Mouse (Mus musculus): ENCODE results near the gene Atf1. TPM values are rescaled to one million over a fixed set of nuclear protein-coding genes. Genes with fewer than 3 reads are reported as not detected.

Atf1 gene
- 89.0 TPM for polyA plus RNA-seq (2014; fragmentation: Illumina TruSeq; extraction: RNeasy Lipid Tissue Mini Kit (QIAGEN cat#74804); ENCODE audit: low read depth, low replicate concordance)

GRCm38 (mm10) chr15:100227663-100228534 is at the start of gene Atf1:
TSS of gene Atf1 (plus strand) at chr15:100227819.

GRCm38 (mm10) chr15:100280626-100281025 is 53.0 kb downstream of the Atf1 start, which contains the start of gene Tmprss12:
TSS of gene Tmprss12 (plus strand) at chr15:100280837.

GRCm38 (mm10) chr15:100304019-100304991 is 76.7 kb downstream of the Atf1 start, which contains the start of gene Mettl7a1:
TSS of gene Mettl7a1 (plus strand) at chr15:100304140.

Other genes with a start within 250 kb of the Atf1 start
- 7.4 TPM for gene Dip2b, start 189.2 kb upstream of the Atf1 start, polyA plus RNA-seq (2014; fragmentation: Illumina TruSeq; extraction: RNeasy Lipid Tissue Mini Kit (QIAGEN cat#74804); ENCODE audit: low read depth, low replicate concordance)
- gene Tmprss12, start 53.0 kb downstream of the Atf1 start, polyA plus RNA-seq (2014; fragmentation: Illumina TruSeq; extraction: RNeasy Lipid Tissue Mini Kit (QIAGEN cat#74804); ENCODE audit: low read depth, low replicate concordance) = 0.88 TPM
- 253 TPM for gene Mettl7a1, start 76.3 kb downstream of the Atf1 start, polyA plus RNA-seq (2014; fragmentation: Illumina TruSeq; extraction: RNeasy Lipid Tissue Mini Kit (QIAGEN cat#74804); ENCODE audit: low read depth, low replicate concordance)
- gene Mettl7a3, start 107.1 kb downstream of the Atf1 start, polyA plus RNA-seq (2014; fragmentation: Illumina TruSeq; extraction: RNeasy Lipid Tissue Mini Kit (QIAGEN cat#74804); ENCODE audit: low read depth, low replicate concordance) = 3.3 TPM
- 2.1 TPM for gene Methig1, start 125.3 kb downstream of the Atf1 start, polyA plus RNA-seq (2014; fragmentation: Illumina TruSeq; extraction: RNeasy Lipid Tissue Mini Kit (QIAGEN cat#74804); ENCODE audit: low read depth, low replicate concordance)
- gene Mettl7a2, start 125.4 kb downstream of the Atf1 start, polyA plus RNA-seq (2014; fragmentation: Illumina TruSeq; extraction: RNeasy Lipid Tissue Mini Kit (QIAGEN cat#74804); ENCODE audit: low read depth, low replicate concordance) = 33.1 TPM
- gene Higd1c, start 136.7 kb downstream of the Atf1 start, polyA plus RNA-seq (2014; fragmentation: Illumina TruSeq; extraction: RNeasy Lipid Tissue Mini Kit (QIAGEN cat#74804); ENCODE audit: low read depth, low replicate concordance) = not detected
- gene Gm5475, start 194.3 kb downstream of the Atf1 start, polyA plus RNA-seq (2014; fragmentation: Illumina TruSeq; extraction: RNeasy Lipid Tissue Mini Kit (QIAGEN cat#74804); ENCODE audit: low read depth, low replicate concordance) = not detected
- 10.1 TPM for gene Slc11a2, start 197.3 kb downstream of the Atf1 start, polyA plus RNA-seq (2014; fragmentation: Illumina TruSeq; extraction: RNeasy Lipid Tissue Mini Kit (QIAGEN cat#74804); ENCODE audit: low read depth, low replicate concordance)
- gene Letmd1, start 241.2 kb downstream of the Atf1 start, polyA plus RNA-seq (2014; fragmentation: Illumina TruSeq; extraction: RNeasy Lipid Tissue Mini Kit (QIAGEN cat#74804); ENCODE audit: low read depth, low replicate concordance) = 18.0 TPM

Measured in sigmoid colon, adult 10 weeks (tissue).